Mouse (Mus musculus): ENCODE measurements around the gene Gm43951. TPM values are rescaled to one million over a fixed set of nuclear protein-coding genes. Genes with fewer than 3 reads are reported as not detected.

The Gm43951 gene
- polyA plus RNA-seq, 1 experiment from 2014 or later = 0.15 TPM

GRCm38 (mm10) chr11:72163198-72163597 is 43.4 kb downstream of the Gm43951 start:
- ATAC-seq = no peak
- H3K9ac ChIP-seq (ENCODE audit: low read length) = no peak overlapping the region
- H3K4me2 ChIP-seq (ENCODE audit: low read length) = no peak overlapping the region
- no peaks in the 10 kb centered on the region for H3K27me3 ChIP-seq (replicated peaks; ENCODE audit: control insufficient read depth, insufficient read depth, low read length)
- H3K36me3 ChIP-seq (ENCODE audit: control insufficient read depth, insufficient read depth, low read length) = peaks cover 71% of the 10 kb centered on the region
- no peak overlapping the region for H3K27ac ChIP-seq (ENCODE audit: low read depth, low read length)
- no peak for DNase-seq (ENCODE audit: low spot score)
- H3K9me3 ChIP-seq (replicated peaks; ENCODE audit: control insufficient read depth, low read length) = no peaks in the 10 kb centered on the region
- H3K4me1 ChIP-seq (ENCODE audit: control insufficient read depth, insufficient read depth, low read length) = no peaks in the 10 kb centered on the region
- no peak overlapping the region for H3K4me3 ChIP-seq (ENCODE audit: low read depth, low read length)
- 89% methylated on average over 2 of the region's 2 CpGs for WGBS

- Histone ChIP-seq H3K36me3 (ENCODE audit: control insufficient read depth, insufficient read depth, low read length) (peaks cover 62% of the 10 kb centered on the region), H3K4me3 (ENCODE audit: low read depth, low read length) (no peak overlapping the region)
- WGBS = 52% methylated on average over 2 of the region's 2 CpGs
Observed at GRCm38 (mm10) chr11:72156624-72157023, 50.0 kb downstream of the Gm43951 start.

GRCm38 (mm10) chr11:72155981-72156428 is 50.6 kb downstream of the Gm43951 start:
- no peaks in the 10 kb centered on the region for H3K9me3 ChIP-seq (replicated peaks; ENCODE audit: control insufficient read depth, low read length)
- peaks cover 19% of the 10 kb centered on the region for H3K4me1 ChIP-seq (ENCODE audit: control insufficient read depth, insufficient read depth, low read length)
- no peak overlapping the region for H3K9ac ChIP-seq (ENCODE audit: low read length)
- H3K36me3 ChIP-seq (ENCODE audit: control insufficient read depth, insufficient read depth, low read length) = peaks cover 62% of the 10 kb centered on the region
- H3K27ac ChIP-seq (ENCODE audit: low read depth, low read length) = no peak overlapping the region
- H3K4me2 ChIP-seq (ENCODE audit: low read length) = no peak overlapping the region
- H3K27me3 ChIP-seq (replicated peaks; ENCODE audit: control insufficient read depth, insufficient read depth, low read length) = no peaks in the 10 kb centered on the region
- DNase-seq (ENCODE audit: low spot score) (no peak), ATAC-seq (no peak)
- WGBS = 76% methylated on average over 4 of the region's 4 CpGs
- H3K4me3 ChIP-seq (ENCODE audit: low read depth, low read length) = no peak overlapping the region

More at GRCm38 (mm10) chr11:72156624-72157023, 50.0 kb downstream of the Gm43951 start:
- no peak overlapping the region for H3K27ac ChIP-seq (ENCODE audit: low read depth, low read length)
- DNase-seq (ENCODE audit: low spot score) (no peak), ATAC-seq (no peak)
- no peak overlapping the region for H3K4me2 ChIP-seq (ENCODE audit: low read length)
- no peaks in the 10 kb centered on the region for H3K27me3 ChIP-seq (replicated peaks; ENCODE audit: control insufficient read depth, insufficient read depth, low read length)
- H3K4me1 ChIP-seq (ENCODE audit: control insufficient read depth, insufficient read depth, low read length) = peaks cover 19% of the 10 kb centered on the region
- no peak overlapping the region for H3K9ac ChIP-seq (ENCODE audit: low read length)
- no peaks in the 10 kb centered on the region for H3K9me3 ChIP-seq (replicated peaks; ENCODE audit: control insufficient read depth, low read length)

- no peak overlapping the region for H3K4me3 ChIP-seq (ENCODE audit: low read depth, low read length)
- no peaks in the 10 kb centered on the region for H3K27me3 ChIP-seq (replicated peaks; ENCODE audit: control insufficient read depth, insufficient read depth, low read length)
- ATAC-seq (peak; percentile 68), DNase-seq (ENCODE audit: low spot score) (peak; percentile 65)
- peaks cover 19% of the 10 kb centered on the region for H3K4me1 ChIP-seq (ENCODE audit: control insufficient read depth, insufficient read depth, low read length)
- H3K9me3 ChIP-seq (replicated peaks; ENCODE audit: control insufficient read depth, low read length) = no peaks in the 10 kb centered on the region
- 41% methylated on average over 11 of the region's 11 CpGs for WGBS
- peak overlapping the region; percentile 56 for H3K27ac ChIP-seq (ENCODE audit: low read depth, low read length)
- peak overlapping the region; percentile 29 for H3K9ac ChIP-seq (ENCODE audit: low read length)
- H3K36me3 ChIP-seq (ENCODE audit: control insufficient read depth, insufficient read depth, low read length) = peaks cover 62% of the 10 kb centered on the region
- no peak overlapping the region for H3K4me2 ChIP-seq (ENCODE audit: low read length)
Observed at GRCm38 (mm10) chr11:72155186-72155980, 51.3 kb downstream of the Gm43951 start.

Other genes starting within 250 kb of the Gm43951 start
- gene Aipl1, start 169.3 kb downstream of the Gm43951 start, polyA plus RNA-seq (2014; fragmentation: Nextera tagmentation; extraction: Ambion mirVana) = 0.09 TPM in 2 replicates
- 97.8 and 123 TPM in 2 replicates for gene Pimreg, start 164.8 kb downstream of the Gm43951 start, polyA plus RNA-seq (2014; fragmentation: Nextera tagmentation; extraction: Ambion mirVana)
- gene Pitpnm3, start 71.1 kb downstream of the Gm43951 start, polyA plus RNA-seq (2014; fragmentation: Nextera tagmentation; extraction: Ambion mirVana) = 0.94 and 1.4 TPM in 2 replicates
- 12.8 and 19.9 TPM in 2 replicates for gene 4933427D14Rik, start 619 bp upstream of the Gm43951 start, polyA plus RNA-seq (2014; fragmentation: Nextera tagmentation; extraction: Ambion mirVana)
- 118 and 131 TPM in 2 replicates for gene Txndc17, start 707 bp upstream of the Gm43951 start, polyA plus RNA-seq (2014; fragmentation: Nextera tagmentation; extraction: Ambion mirVana)
- 64.7 and 69.6 TPM in 2 replicates for gene Med31, start 8.8 kb upstream of the Gm43951 start, polyA plus RNA-seq (2014; fragmentation: Nextera tagmentation; extraction: Ambion mirVana)
- 0.24 and 0.51 TPM in 2 replicates for gene Slc13a5, start 60.4 kb upstream of the Gm43951 start, polyA plus RNA-seq (2014; fragmentation: Nextera tagmentation; extraction: Ambion mirVana)
- gene Xaf1, start 94.8 kb upstream of the Gm43951 start, polyA plus RNA-seq (2014; fragmentation: Nextera tagmentation; extraction: Ambion mirVana) = 1.1 TPM in 2 replicates
- not detected in 2 replicates for gene Fbxo39, start 107.6 kb upstream of the Gm43951 start, polyA plus RNA-seq (2014; fragmentation: Nextera tagmentation; extraction: Ambion mirVana)
- 10.4 and 10.5 TPM in 2 replicates for gene Tekt1, start 155.6 kb upstream of the Gm43951 start, polyA plus RNA-seq (2014; fragmentation: Nextera tagmentation; extraction: Ambion mirVana)
- gene Smtnl2, start 204.9 kb upstream of the Gm43951 start, polyA plus RNA-seq (2014; fragmentation: Nextera tagmentation; extraction: Ambion mirVana) = 1.4 and 1.6 TPM in 2 replicates
- gene Ggt6, start 228.7 kb upstream of the Gm43951 start, polyA plus RNA-seq (2014; fragmentation: Nextera tagmentation; extraction: Ambion mirVana) = not detected in 2 replicates
- 80.5 and 82.1 TPM in 2 replicates for gene Mybbp1a, start 234.5 kb upstream of the Gm43951 start, polyA plus RNA-seq (2014; fragmentation: Nextera tagmentation; extraction: Ambion mirVana)

Data from forebrain, embryonic 14.5 days (tissue).